Mouse (Mus musculus) heart, postnatal 0 days (tissue): ENCODE data around the gene Gp6.

Source experiments
- CTCF ChIP-seq: IDR thresholded peaks from 2 replicates; pipeline ENCODE4 v1.5.1; 2016; ENCODE audit warnings: antibody characterized with exemption, control low read depth, low read depth
- EP300 ChIP-seq: IDR thresholded peaks from 2 replicates; pipeline ENCODE4 v1.6.1; 2016; ENCODE audit warnings: antibody characterized with exemption, low read depth

GRCm38 (mm10) chr7:4323301-4323700, 74.2 kb downstream of the Gp6 start:
- TF ChIP-seq CTCF (no peak), EP300 (no peak)
